10 mouse cellular contexts compared by ENCODE assay signal in genomic region chr5:52023212-52023611, GRCm38 (mm10).
DNase-seq lines count a peak whose midpoint lies in the region; ATAC-seq lines count a peak whose summit lies in the region.
"Had no signal": no experiment of that assay in that cellular context is flagged by ENCODE, and none has a peak within 500 bp of the region (broad histone marks: within the 10 kb centered on the region; RNA-seq: fewer than 3 reads in every experiment).

No protein-coding gene starts in this region.

- H3K4me2 ChIP-seq in limb, embryonic 13.5 days (replicated peaks): no peak overlapping the region

- H3K4me3 ChIP-seq in limb, embryonic 13.5 days: no peak overlapping the region
- H3K4me3 ChIP-seq in limb, embryonic 10.5 days: no peak overlapping the region

- H3K27me3 ChIP-seq in limb, embryonic 13.5 days: no peaks in the 10 kb centered on the region
- H3K27me3 ChIP-seq in limb, embryonic 10.5 days (ENCODE audit: low read depth, poor library complexity, severe bottlenecking): no peaks in the 10 kb centered on the region

- H3K36me3 ChIP-seq in limb, embryonic 13.5 days: no peaks in the 10 kb centered on the region
- no peaks in the 10 kb centered on the region for H3K36me3 ChIP-seq in limb, embryonic 10.5 days
- H3K36me3 ChIP-seq: G1E had no signal

- no peaks in the 10 kb centered on the region for H3K9me3 ChIP-seq in limb, embryonic 13.5 days
- H3K9me3 ChIP-seq in limb, embryonic 10.5 days (replicated peaks): no peaks in the 10 kb centered on the region

- H3K4me1 ChIP-seq in limb, embryonic 13.5 days: no peaks in the 10 kb centered on the region
- no peaks in the 10 kb centered on the region for H3K4me1 ChIP-seq in limb, embryonic 10.5 days

- no peak overlapping the region for H3K9ac ChIP-seq in limb, embryonic 13.5 days

- 65% methylated on average over 9 of the region's 9 CpGs for WGBS in limb, embryonic 13.5 days
- WGBS in limb, embryonic 10.5 days: 93% methylated on average over 9 of the region's 9 CpGs

- no peak for DNase-seq in limb, embryonic 10.5 days (ENCODE audit: low spot score)
- peak; percentile 86 for DNase-seq in layer of hippocampus, adult 9-11 months
- peak; percentile 78 to 84 for DNase-seq in right cerebral cortex, postnatal 36 days (ENCODE audit: low spot score in 2 of 2)
- DNase-seq in thymus, postnatal 25 days: no peak
- no peak for DNase-seq in adrenal gland, adult (ENCODE audit: inconsistent age in 2 of 2, low spot score in 1 of 2)
- DNase-seq: spleen, adult 18-20 months had no signal

- H3K27ac ChIP-seq in limb, embryonic 13.5 days: no peak overlapping the region
- H3K27ac ChIP-seq in limb, embryonic 10.5 days: no peak overlapping the region

- ATAC-seq in limb, embryonic 13.5 days (ENCODE audit: low FRiP score, low read depth): 0 out of 2 replicates have a peak, but pooled peaks have one; percentile 44
- peak; percentile 93 for ATAC-seq in frontal cortex, adult (ENCODE audit: low TSS enrichment)
- no peak for ATAC-seq in monocyte, adult 5-6 weeks (replicated peaks; ENCODE audit: insufficient number of reproducible peaks, low FRiP score, low TSS enrichment, poor library complexity, severe bottlenecking)

Comparison
In these comparisons a context has a peak if more than half of its experiments do, and no peak if none do; other contexts are left out.
1. DNase-seq: peak in layer of hippocampus, adult 9-11 months (single experiment) and right cerebral cortex, postnatal 36 days (2 of 2); none in limb, embryonic 10.5 days (single experiment), thymus, postnatal 25 days (single experiment) and adrenal gland, adult (0 of 2).